Mouse (Mus musculus) large intestine, adult 2 months (tissue): ENCODE measurements around the gene Adap1. TPM values are rescaled to one million over a fixed set of nuclear protein-coding genes. Genes with fewer than 3 reads are reported as not detected.

Source experiments
- DNase-seq: peaks from one replicate; pipeline ENCODE4 v3.0.0-alpha.2; 2012; ENCODE audit warnings: low read depth, low spot score
- WGBS: fragments of 180-500 bp; shearing (Covaris S2); methylation state at CpG from one replicate; pipeline ENCODE4 v1.1.7; 2018; 5-methylcytosine and 5-hydroxymethylcytosine counted together
- polyA plus RNA-seq: library from polyadenylated mRNA; depleted of rRNA; stranded (reverse); fragments of >200 nt; gene quantifications from 2 replicates; pipeline ENCODE4 v1.2.3, GENCODE M21; 2012

Gene Adap1
- polyA plus RNA-seq, 1 experiment: 132 TPM

DNA sequence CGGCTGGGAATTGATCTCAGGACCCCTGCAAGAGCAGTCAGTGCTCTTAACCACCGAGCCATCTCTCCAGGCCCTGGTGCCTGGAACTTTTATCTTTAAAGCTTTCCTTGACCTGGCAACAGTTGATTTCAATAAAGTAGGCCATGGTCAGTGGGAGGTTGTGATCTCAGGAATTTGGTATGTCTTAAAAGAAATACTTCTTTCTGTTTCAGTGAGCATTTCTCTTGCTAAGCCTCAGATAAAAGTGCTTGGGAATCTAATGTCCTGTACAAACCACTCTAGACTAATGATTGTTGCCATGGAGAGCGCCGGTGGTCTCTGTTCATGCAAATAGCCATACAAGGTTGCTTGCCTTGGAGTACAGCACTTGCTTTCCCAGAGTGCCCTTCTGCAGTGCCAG lies 67.6 kb downstream of the Adap1 start:
- WGBS: 84% methylated on average over 4 of the region's 4 CpGs
- DNase-seq: no peak

DNA sequence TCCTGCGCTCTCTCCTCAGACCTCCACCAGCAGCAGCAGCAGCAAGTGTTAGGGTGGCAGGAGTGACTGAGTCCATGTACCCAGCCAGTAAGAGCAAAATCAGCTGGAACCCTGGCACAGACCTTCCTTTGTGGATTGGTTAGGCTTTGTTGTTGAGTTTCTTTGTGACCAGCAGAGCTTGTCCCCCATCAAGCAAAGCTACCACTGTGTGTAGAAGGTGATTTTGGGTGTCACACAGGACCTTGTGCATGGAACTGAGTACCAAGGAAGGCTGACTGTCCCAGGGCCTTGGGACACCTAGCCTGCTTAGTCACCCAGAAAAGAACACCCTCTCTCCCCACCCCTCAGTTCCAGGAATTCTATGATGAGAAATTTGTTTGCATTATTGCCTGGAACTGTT lies 68.2 kb downstream of the Adap1 start:
- WGBS: 95% methylated on average over 1 of the region's 1 CpGs
- DNase-seq: no peak

DNA sequence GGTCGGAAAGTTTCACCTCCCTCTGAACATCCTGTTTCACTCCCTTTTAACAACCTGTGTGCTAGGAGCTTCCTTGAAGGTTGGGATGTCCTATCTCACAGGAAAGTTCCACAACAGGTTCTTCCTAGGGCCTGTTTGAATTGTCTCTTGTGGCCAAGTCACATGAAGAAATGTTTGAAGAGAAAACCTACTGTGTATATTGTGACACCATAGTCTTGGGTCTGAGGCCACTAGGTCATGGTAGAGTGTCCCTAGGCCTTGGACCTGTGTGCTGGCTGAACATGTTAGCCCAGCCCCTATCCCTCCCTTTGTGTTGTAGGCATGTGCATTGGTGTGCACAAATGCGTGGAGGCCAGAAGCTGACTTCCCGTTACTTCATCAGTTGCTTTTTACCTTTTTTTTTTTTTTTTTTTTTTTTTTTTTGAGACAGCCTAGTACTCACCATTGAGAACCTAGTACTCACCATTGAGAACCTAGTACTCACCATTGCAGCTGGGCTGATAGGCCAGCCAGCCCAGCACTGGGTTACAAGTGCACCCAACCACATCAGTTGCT lies 69.1 kb downstream of the Adap1 start:
- DNase-seq: no peak
- 66% methylated on average over 3 of the region's 3 CpGs for WGBS

DNA sequence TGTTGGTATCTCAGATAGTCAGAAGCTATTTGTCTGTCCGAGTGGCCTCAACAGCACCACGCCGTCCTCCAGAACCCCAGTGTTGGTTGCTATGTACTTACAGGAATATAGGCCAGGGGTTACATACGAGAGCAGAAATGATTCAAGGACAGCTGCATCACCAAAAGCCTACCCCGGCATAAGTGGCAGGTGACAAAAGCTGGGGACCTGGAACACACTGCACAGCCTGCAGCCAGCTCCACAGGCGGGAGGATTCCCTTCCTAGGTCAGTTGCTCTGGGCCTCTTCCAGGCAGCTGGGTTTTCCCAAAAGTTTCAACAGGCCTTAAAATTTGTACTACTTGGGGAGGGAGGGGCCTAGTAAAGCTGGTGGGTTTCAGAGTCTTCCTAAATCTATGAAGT lies 69.6 kb downstream of the Adap1 start:
- DNase-seq: no peak
- WGBS: 53% methylated on average over 6 of the region's 6 CpGs

GRCm38 (mm10) chr5:139254938-139255337 lies 70.5 kb downstream of the Adap1 start:
- no peak for DNase-seq
- 81% methylated on average over 6 of the region's 6 CpGs for WGBS

DNA sequence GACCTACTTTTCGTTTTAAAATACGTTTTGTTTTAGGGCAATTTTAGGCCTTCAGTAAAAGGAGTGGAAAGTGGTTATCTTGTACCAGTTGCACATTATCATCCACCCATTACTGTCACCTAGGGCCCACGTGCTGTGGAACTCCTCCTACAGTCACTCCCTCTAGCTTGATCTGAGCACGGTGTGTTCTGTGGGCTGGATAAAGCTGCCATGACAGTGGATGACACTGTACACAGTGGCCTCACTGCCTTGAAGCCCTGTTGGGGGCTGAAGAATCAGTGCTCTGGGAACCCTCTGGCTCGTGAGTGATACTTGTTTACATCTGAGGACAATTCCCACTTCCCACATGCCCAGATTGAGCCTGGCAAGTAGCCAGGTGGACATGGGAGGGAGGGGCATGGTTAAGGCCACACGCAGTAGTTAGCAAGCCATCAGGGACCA lies 72.1 kb downstream of the Adap1 start:
- no peak for DNase-seq
- 0% methylated on average over 6 of the region's 6 CpGs for WGBS

- no peak for DNase-seq
- under 1% methylated on average over 7 of the region's 7 CpGs for WGBS
Measured at GRCm38 (mm10) chr5:139252910-139253245, 72.5 kb downstream of the Adap1 start.

DNA sequence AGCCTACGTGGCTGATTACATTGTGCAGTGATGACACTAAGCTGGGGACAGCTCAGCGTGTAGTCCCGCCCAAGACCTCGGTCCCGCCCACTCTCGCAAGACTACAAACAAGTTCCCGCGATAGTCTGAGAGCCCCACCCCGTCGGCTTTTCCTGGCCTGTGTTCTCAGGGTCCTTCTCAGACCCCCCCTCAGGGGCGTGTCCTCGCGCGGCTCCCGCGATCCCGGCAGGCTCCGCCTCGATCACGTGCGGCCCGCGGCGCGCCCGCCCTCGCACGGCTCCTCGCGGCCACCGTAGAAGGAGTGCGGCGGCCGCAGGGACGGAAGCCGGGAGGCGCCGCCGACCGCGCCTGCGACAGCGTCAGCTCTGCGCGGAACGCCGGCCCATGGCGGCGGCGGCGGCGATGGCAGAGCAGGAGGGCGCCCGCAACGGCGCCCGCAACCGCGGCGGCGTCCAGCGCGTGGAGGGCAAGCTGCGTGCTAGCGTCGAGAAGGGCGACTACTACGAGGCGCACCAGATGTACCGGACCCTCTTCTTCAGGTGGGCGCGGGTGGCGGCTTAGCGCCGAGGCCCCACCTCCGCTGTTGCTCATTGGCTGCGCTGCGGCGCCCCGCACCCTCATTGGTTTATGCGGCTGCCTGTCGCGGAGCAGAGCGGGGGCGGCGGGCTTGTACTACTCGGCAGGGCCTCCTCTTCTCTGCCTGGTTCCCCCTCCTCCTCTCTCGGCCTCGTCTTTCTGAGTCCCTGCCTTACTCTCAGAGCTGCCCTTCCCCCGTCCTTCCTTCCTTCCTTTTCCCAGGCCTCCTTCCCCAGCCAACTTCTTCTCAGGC lies 73.1 kb downstream of the Adap1 start, which contains the start of gene Get4:
Gene Get4 (plus strand): TSS at position 244 of the 829 bp plus-strand sequence.
- WGBS: under 1% methylated on average over 89 of the region's 90 CpGs
- peak; percentile 96 for DNase-seq

- under 1% methylated on average over 8 of the region's 8 CpGs for WGBS
Measured at GRCm38 (mm10) chr5:139251736-139252080, 73.7 kb downstream of the Adap1 start.

DNA sequence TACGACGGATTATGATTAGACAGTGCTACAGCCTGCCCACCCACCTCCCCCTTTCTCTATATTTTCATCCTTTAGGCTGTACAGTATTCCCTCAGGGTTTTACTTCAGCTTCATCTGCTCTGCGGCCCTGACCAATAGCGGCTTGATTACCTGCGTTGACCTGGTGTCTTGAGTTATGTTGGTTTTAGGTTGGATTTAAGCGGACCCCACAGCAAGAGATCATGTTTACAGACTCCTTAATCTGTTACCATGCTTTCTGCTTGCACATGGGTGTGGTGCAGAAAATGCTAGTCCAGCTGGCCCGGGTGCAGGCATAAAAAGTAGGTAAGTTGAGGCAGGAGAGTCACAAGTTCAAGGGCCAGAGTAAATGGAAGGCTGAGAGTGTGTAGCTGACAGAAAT lies 74.1 kb downstream of the Adap1 start:
- WGBS: 83% methylated on average over 7 of the region's 7 CpGs

More at GRCm38 (mm10) chr5:139251736-139252080, 73.7 kb downstream of the Adap1 start:
- no peak for DNase-seq

GRCm38 (mm10) chr5:139248846-139249245 lies 76.6 kb downstream of the Adap1 start:
- no peak for DNase-seq
- WGBS: 67% methylated on average over 3 of the region's 3 CpGs

More for the DNA sequence above, 74.1 kb downstream of the Adap1 start:
- no peak for DNase-seq

- DNase-seq: no peak
- WGBS: 87% methylated on average over 3 of the region's 3 CpGs
Measured at GRCm38 (mm10) chr5:139247767-139248166, 77.7 kb downstream of the Adap1 start.

DNA sequence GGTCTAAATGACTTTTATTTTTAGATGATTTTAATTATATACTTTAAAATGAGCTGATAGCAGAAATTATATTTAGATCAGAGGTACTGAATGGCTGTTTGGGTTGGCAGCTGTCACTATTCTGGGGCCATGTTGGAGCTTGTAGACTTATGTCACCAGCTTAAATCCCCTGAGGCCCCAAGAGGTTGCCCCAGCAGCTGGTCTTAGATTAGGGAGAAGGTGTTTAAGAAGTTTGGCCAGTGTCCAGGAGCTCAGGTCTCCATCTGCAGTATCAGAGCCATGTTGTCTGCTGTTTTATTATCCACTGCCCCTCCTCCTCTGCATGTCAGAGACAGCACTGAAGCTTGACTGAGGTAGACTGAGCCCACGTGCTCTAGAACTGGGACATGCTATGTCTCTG lies 82.0 kb downstream of the Adap1 start:
- no peak for DNase-seq
- WGBS: 68% methylated on average over 1 of the region's 1 CpGs

- DNase-seq: no peak
- 87% methylated on average over 15 of the region's 15 CpGs for WGBS
Measured at GRCm38 (mm10) chr5:139241022-139241761, 84.2 kb downstream of the Adap1 start.

GRCm38 (mm10) chr5:139237436-139237835 lies 88.0 kb downstream of the Adap1 start:
- 77% methylated on average over 4 of the region's 4 CpGs for WGBS
- no peak for DNase-seq

GRCm38 (mm10) chr5:139234423-139234822 lies 91.0 kb downstream of the Adap1 start:
- no peak for DNase-seq
- 91% methylated on average over 4 of the region's 4 CpGs for WGBS

DNA sequence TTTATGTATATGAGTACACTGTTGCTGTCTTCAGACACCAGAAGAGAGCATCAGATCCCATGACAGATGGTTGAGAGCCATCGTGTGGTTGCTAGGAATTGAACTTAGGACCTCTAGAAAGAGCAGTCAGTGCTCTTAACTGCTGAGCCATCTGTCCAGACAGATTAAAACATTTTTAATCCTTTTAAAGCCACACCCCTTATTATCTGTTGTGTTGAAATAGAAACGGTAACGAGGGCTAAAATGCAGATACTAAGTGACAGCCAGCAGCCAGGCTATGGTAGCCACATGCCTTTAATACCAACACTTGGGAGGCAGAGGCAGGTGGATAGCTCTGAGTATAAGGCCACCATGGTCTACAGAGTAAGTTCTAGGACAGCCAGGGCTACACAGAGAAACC lies 93.3 kb downstream of the Adap1 start:
- WGBS: 86% methylated on average over 3 of the region's 3 CpGs
- no peak for DNase-seq

GRCm38 (mm10) chr5:139229716-139230115 lies 95.7 kb downstream of the Adap1 start:
- no peak for DNase-seq
- 86% methylated on average over 3 of the region's 3 CpGs for WGBS

- DNase-seq: no peak
- 96% methylated on average over 3 of the region's 3 CpGs for WGBS
Measured at GRCm38 (mm10) chr5:139228318-139228717, 97.1 kb downstream of the Adap1 start.

DNA sequence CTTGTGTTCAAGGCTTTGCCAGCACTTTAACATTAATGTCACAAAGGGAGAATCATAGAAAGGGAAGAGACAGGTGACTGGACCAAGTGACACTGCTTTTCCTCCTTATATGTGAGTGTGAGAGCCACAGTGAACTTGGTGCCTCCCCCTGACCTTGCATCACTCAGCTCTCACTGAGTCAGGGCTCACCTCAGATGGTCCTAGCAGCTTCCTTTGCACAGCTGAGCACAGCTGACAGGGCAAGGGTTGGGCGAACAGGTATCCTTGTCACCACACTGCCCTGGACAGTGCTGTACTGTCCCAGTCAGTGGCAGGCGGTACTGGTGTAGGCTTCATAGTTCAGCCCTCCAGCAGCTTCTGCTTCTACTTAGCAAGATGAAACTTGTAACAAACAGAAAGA lies 97.8 kb downstream of the Adap1 start:
- DNase-seq: no peak
- WGBS: 96% methylated on average over 2 of the region's 2 CpGs

GRCm38 (mm10) chr5:139227236-139227635 lies 98.2 kb downstream of the Adap1 start:
- DNase-seq: no peak
- 90% methylated on average over 4 of the region's 4 CpGs for WGBS
